Mouse (Mus musculus): ENCODE measurements around the gene Cdhr1. TPM values are rescaled to one million over a fixed set of nuclear protein-coding genes. Genes with fewer than 3 reads are reported as not detected.

The Cdhr1 gene
- total RNA-seq, 2 experiments from 2014 or later, result 11.2 to 17.0 TPM

- DNase-seq (ENCODE audit: low spot score in 2 of 2), result no peak
- intact Hi-C loops (cut with DNase I), result no loop called here
These were observed 3.7 kb downstream of the Cdhr1 start for GRCm38 (mm10) chr14:37094436-37094835.

GRCm38 (mm10) chr14:37083755-37084154, 14.4 kb downstream of the Cdhr1 start:
- no peak for DNase-seq (ENCODE audit: low spot score in 2 of 2)
- intact Hi-C loops (cut with DNase I), result no loop called here

GRCm38 (mm10) chr14:37080724-37081123, 17.4 kb downstream of the Cdhr1 start:
- DNase-seq (ENCODE audit: low spot score in 2 of 2), result no peak
- intact Hi-C loops (cut with DNase I), result no loop called here

- DNase-seq (ENCODE audit: low spot score in 2 of 2), result no peak
- intact Hi-C loops (cut with DNase I), result no loop called here
These were observed 29.6 kb downstream of the Cdhr1 start for GRCm38 (mm10) chr14:37068516-37068915.

- no peak for DNase-seq (ENCODE audit: low spot score in 2 of 2)
- intact Hi-C loops (cut with DNase I), result no loop called here
These were observed 30.5 kb downstream of the Cdhr1 start, which contains the start of gene Lrit2 for GRCm38 (mm10) chr14:37067629-37068028. TSS of gene Lrit2 (plus strand) at chr14:37067929.

- peak; percentile 8 to 30 for DNase-seq (ENCODE audit: low spot score in 2 of 2)
- intact Hi-C loops (cut with DNase I), result no loop called here
These were observed 31.5 kb downstream of the Cdhr1 start for GRCm38 (mm10) chr14:37066636-37067035.

- no peak for DNase-seq (ENCODE audit: low spot score in 2 of 2)
- intact Hi-C loops (cut with DNase I), result no loop called here
These were observed 33.3 kb downstream of the Cdhr1 start for GRCm38 (mm10) chr14:37064849-37065248.

GRCm38 (mm10) chr14:37048914-37049410, 49.2 kb downstream of the Cdhr1 start, which contains the start of gene Rgr:
TSS of gene Rgr (minus strand) at chr14:37048964.
- intact Hi-C loops (cut with DNase I), result no loop called here
- no peak for DNase-seq (ENCODE audit: low spot score in 2 of 2)

GRCm38 (mm10) chr14:37034432-37034831, 63.7 kb downstream of the Cdhr1 start:
- no peak for DNase-seq (ENCODE audit: low spot score in 2 of 2)
- intact Hi-C loops (cut with DNase I), result loop anchor here (2.0 to 5.0 kb wide), 2 partner anchors 82 to 168 kb away; no protein-coding TSS in a partner anchor

- DNase-seq (ENCODE audit: low spot score in 2 of 2), result peak; percentile 75 to 80
- intact Hi-C loops (cut with DNase I), result loop anchor here (5.0 kb wide), 1 partner anchor 81 kb away; no protein-coding TSS in a partner anchor
These were observed 64.9 kb downstream of the Cdhr1 start for GRCm38 (mm10) chr14:37033241-37033640.

- intact Hi-C loops (cut with DNase I), result loop anchor here (5.0 kb wide), 1 partner anchor 80 kb away; no protein-coding TSS in a partner anchor
- DNase-seq (ENCODE audit: low spot score in 2 of 2), result no peak
These were observed 65.6 kb downstream of the Cdhr1 start for GRCm38 (mm10) chr14:37032481-37033104.

GRCm38 (mm10) chr14:37028555-37028954, 69.6 kb downstream of the Cdhr1 start:
- intact Hi-C loops (cut with DNase I), result no loop called here
- DNase-seq (ENCODE audit: low spot score in 2 of 2), result no peak

GRCm38 (mm10) chr14:37027951-37028350, 70.2 kb downstream of the Cdhr1 start:
- no peak for DNase-seq (ENCODE audit: low spot score in 2 of 2)
- intact Hi-C loops (cut with DNase I), result no loop called here

Other genes starting within 250 kb of the Cdhr1 start
- gene Ccser2, start 129.6 kb downstream of the Cdhr1 start, total RNA-seq (2021), result 10 to 100 TPM; 81.6 to 84.1 TPM
- not detected for gene Rgr, start 49.4 kb downstream of the Cdhr1 start, total RNA-seq (2021)
- gene Lrit1, start 43.5 kb downstream of the Cdhr1 start, total RNA-seq (2021), result not detected
- not detected for gene Lrit2, start 30.4 kb downstream of the Cdhr1 start, total RNA-seq (2021)
- under 1 TPM; 0.95 to 0.96 TPM for gene 2610528A11Rik, start 15.7 kb upstream of the Cdhr1 start, total RNA-seq (2021)
- 100 to 1,000 TPM; 417 to 434 TPM for gene Ghitm, start 36.9 kb upstream of the Cdhr1 start, total RNA-seq (2021)